Mouse (Mus musculus) adrenal gland, adult 8-10 months (tissue): ENCODE measurements around the gene Ccnyl1. TPM values are rescaled to one million over a fixed set of nuclear protein-coding genes. Genes with fewer than 3 reads are reported as not detected.

Experiments
- DNase-seq: peaks from one replicate; pipeline ENCODE4 v3.0.0; 2022
- total RNA-seq, 4 experiments: library from RNA; stranded (reverse); gene quantifications; 2 replicates each; pipeline ENCODE4 v1.2.4; 2022

Gene Ccnyl1
- total RNA-seq, 4 experiments from 2014 or later, result 12.0 to 15.6 (median 13.6) TPM

DNA sequence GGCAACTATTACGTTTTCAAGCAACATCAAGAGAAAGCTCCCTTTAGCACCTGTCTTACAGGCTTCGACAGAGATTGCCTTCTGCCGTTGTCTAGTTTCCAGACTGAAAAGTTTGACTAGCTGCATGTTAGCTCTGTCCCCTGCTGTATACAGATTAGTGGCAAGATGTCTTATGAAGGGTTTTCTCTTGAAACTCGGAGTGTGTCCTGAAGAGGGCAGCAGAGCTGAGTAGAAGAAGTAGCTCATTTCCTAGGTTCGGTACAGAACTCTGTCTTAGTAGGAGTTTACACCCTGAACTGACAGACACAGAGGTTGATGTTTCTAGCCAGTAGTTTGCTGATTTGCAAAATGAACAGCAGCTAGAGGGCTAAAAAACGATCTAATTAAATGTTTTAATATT is 15.0 kb downstream of the Ccnyl1 start:
- DNase-seq, result peak; percentile 35

DNA sequence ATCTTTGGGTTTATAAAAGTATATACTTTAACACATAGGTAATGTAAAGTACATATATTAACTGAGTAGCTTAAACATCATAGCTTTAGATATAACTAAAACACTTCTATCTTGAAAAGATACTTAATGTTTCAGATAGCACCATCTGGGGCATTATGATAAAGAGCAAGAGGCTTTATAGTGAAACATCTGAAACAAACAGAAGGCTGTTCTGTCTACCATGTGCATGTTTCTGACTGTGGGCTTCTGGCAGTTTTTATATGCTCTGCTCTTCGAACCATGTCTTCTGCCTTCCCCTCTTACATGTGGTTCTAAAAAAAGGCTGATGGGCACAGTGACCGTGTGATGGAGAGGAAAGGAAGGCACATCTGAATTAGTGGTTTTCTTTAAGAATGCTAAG is 16.4 kb downstream of the Ccnyl1 start:
- DNase-seq, result no peak

DNA sequence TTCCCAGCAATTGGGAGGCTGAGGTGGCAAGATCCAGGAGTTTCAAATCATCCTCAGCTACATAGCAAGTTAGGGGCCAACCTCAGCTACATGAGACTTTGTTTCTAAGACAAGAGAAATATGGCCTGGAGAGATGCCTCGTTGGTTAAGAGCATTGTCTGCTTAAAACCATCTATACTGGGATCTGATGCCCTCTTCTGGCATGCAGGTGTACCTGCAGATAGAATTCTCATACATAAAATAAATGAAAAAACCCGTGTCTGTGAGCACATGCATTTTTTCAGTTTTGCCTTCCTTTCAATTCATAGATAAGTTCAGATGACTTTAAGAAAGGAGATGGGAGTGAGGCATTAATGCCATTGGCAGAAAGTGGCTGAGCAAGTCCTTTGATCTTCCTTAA is 19.6 kb downstream of the Ccnyl1 start:
- no peak for DNase-seq

DNA sequence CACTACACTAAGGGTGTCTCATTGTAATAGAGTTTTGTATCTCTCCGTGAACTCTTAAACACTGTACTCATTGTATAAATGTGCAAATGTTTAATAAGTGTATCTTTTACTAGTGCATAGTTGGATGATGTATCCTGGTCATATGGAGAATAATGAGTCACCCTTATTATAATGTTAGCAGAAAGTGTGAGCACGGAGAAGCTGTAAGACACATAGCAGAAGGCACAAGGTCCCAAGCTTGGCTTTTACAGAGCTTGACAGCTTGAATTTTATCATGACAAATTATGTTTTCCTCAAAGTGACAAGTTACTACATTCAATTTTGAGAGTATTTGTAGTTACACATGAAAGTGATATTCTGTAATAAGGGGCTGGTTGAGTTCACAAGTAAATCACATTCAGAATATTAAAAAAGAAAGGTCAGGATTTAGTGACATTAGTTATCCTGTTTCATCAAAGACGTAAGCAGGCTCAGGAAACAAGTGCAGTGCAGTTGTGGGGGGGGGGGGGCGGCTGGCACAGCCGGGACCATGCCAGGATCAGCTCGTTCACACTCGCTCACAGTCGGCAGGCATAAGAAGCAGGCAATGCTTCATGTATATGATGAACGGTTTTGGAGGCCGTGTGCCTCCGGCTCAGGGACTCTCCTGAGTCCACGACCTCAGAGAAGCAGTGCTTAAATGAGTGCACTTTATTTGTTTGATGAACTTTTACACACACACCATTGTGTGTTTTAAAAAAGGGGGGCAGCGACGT is 21.9 kb downstream of the Ccnyl1 start:
- DNase-seq, result no peak

DNA sequence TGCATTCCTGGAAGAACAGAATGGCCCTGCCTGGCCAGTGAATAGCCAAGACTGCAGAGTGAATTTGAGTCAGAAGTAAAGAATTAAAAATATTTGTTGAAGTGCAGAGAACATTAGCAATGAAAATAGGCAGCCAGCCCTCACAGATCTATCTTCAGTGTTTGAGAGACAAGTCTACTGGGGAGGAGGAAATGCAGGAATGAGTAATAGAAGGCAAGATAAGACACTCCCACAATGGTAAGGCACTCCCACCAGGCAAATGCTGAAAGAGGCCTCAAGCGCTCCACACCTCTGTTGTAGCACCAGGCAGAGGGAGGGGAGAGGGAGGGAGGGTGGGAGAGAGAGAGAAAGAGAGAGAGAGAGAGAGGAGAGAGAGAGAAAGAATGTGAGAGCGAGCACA is 25.2 kb downstream of the Ccnyl1 start:
- DNase-seq, result no peak

DNA sequence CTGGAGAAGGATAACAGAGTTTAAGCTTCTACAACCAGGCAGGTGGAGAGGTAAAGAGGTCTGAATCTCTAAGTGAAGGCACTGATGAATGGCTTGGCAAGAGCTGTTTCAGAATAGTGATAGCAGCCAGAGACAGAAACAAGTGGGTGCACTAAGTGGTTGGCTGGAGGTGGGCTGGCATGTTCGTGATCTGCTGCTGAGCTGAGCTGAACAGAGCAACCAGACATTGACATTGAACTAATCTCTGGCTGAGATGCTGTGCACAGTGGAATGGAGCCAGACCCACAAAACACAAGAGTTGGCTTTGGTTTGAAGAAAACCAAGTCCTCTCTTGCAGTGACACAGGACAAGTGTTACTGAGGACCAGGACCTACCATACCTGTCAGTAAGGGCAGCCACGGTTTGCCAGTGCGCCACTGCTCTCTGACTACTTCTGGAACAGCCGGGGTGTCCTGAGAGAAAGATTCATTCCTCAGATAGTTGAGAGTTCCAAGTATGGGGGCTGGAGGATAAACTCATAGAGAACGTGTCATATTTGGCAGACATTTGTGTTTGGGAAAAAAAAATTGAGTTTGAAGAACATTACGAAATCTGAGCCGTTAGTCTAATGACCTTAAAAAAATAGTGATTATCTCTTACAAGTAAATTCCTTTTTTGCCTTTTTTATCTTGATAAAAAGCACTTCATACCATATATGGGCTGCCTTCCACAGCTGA is 26.5 kb downstream of the Ccnyl1 start:
- no peak for DNase-seq

DNA sequence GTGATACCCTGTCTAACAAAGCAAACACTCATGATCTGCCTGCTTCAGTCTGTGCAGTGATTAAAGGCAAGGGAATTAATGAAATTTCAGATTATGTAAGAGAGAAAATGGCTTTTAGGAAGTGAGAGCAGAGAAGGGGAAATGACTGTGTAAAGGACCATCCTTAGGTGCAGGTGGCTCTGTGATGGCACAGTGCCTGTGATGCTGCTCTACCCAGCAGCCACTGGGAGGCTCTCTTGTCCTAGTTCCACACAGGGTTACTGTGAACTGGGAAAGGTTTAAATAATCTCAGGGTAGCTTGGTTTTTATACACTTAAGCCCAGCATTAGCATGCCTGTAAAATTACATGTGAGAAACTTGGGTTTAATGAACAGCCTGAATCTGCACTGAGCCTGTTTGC is 27.2 kb downstream of the Ccnyl1 start:
- DNase-seq, result peak; percentile 29

DNA sequence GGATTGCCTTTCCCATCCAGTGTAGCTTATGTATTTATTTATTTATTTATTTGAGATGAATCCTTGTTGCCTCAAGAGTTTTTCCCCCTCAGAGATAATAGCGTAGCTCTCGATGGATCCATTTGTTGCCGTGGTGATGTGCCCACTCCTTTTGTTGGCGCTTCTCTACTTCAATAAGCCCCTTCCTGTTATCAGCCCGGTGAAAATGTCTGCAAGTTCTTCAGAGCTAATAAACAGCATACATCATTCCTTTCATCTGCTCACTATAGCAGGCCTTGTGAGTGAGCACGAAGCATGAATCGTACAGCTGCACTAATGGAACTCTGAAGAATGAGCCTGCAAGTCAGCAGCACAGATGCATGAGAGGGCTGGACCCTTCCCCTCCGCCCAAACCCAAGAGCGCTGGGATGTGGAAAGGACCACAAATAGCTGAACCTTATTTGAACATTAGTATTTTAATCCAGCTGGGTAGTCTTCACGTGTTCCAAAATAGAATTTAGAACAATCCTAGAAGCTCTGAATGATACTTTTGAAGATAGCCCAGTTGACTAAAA is 30.9 kb downstream of the Ccnyl1 start:
- DNase-seq, result no peak

DNA sequence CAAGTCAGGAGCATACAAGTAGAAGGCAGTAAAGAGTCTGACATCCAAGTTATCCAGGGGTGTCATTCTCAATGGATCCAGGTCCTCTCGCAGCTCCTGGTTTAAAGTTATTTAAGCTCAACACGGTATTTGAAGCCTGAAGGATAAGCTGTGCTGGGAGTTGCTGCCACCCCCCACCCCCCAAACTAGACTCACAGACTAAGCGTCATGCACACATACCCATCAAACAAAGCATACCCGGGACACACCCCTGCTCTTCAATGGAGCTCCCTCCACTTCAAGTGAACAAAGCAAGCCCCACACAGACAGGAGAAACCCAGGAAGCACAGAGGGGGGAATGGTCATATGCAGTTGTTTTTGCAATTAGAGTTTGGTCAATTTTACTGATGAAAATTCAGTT is 39.8 kb downstream of the Ccnyl1 start:
- DNase-seq, result no peak

DNA sequence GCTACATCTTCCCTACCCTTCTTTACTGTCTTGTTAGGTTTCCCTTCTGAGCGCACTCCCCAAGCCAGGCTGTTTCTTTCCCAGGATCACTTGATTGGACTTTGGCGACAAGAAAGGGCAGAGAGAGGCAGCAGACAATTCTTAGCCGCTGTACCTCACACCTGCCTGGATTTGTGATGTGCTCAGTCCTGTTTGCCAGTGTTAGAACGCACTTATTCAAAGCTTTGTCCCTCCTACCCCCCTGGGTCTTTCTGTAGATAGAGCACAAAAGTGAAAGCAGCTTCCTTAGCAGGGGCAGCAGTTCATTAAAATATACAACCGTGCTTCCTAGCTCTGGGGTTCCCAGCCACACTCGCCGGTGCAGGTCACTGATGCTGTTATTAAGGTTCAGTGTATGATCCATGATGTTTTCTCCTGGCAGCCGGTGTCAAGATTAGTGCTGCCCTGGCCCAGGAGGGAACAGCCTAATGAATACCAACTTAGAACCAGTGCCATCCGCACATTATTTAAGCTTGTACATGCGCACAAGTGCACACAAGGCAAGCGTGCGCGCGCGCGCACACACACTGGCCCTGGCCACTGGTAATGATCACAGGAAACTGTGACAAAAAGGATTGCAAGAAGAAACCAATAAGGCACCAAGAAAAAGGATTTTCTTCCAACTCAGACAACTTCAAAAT is 41.2 kb downstream of the Ccnyl1 start:
- DNase-seq, result no peak

DNA sequence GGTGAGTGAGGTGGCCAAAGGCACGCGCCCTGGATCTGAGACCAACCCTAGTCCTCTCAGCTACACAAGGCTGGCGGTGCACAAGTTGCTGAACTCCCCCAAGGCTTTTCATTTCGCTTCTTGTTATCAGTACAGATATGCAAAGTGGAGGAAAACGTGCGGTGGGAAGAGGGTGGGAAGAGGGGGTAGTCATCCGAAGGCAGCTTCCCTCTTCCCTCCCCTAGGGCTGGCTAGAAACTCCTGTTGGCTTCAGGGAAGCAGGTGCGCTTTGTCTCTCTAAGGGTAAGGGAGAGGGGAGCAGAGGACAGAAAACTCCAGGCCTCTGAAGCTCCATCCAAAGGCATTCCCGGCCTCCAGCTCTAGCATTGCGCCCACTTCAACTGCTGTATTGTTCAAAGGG is 41.9 kb downstream of the Ccnyl1 start:
- DNase-seq, result no peak

DNA sequence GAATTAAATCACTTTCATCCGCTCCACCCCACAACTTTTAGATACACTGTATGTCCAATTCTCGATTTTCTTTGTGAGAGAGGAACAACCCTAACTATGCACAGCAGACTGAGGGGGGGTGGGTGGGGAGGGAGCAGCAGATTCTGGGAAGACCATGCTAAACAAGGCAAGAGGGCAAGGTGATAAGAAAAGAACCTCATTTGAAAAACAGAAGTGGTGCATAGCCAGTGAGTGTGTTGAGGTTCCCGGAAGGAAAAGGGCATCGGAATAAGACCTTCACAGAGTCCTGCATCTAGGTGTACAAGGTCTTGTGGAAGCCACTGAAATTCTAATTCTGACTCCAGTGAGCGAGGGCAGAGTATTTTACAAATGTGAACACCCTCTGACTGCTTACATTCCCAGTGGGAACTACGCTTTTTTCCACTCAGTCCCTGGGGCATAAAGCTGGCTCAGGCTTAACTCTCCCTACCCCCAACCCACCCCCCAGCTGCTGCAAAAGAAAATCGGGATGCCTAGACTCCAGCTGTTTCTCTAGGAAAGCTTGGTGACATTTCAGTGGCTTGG is 42.5 kb downstream of the Ccnyl1 start:
- DNase-seq, result no peak

DNA sequence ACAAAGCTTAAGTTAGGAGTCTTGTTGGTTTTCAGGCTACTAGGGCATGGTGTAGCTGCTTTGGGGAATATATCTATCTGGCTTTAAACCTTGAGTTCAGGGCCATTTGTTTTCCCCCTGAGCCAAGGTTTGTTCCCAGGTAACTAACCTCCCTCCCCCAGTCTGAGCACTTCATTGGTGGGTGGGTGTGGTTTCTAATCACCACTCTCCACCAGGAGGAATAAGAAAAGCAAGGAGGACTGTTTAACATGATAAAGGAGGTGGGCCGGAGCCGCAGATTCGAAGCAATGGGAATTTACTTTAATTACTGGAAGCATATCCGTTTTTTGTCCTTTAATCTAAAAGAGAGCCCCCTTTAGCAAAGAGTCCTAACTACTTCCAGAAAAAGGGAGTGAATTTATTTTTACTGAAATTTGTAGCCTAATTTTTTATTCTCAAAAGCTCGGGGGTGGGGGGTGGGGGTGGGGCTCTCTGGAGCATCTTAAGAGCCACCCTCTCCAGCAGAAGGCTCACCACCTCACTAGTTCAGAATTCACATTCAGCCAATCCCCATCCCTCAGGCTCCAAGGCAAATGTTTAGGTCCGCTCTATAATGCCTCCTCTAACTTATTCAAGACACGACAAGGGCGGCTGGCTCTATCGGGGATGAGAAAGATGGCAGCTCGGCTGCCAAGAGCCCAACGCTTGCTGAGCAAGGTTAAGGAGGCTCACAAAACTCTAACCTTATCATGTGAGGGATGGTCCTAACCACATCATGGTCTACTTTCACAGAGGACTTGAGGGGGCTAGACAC is 43.4 kb downstream of the Ccnyl1 start:
- no peak for DNase-seq

DNA sequence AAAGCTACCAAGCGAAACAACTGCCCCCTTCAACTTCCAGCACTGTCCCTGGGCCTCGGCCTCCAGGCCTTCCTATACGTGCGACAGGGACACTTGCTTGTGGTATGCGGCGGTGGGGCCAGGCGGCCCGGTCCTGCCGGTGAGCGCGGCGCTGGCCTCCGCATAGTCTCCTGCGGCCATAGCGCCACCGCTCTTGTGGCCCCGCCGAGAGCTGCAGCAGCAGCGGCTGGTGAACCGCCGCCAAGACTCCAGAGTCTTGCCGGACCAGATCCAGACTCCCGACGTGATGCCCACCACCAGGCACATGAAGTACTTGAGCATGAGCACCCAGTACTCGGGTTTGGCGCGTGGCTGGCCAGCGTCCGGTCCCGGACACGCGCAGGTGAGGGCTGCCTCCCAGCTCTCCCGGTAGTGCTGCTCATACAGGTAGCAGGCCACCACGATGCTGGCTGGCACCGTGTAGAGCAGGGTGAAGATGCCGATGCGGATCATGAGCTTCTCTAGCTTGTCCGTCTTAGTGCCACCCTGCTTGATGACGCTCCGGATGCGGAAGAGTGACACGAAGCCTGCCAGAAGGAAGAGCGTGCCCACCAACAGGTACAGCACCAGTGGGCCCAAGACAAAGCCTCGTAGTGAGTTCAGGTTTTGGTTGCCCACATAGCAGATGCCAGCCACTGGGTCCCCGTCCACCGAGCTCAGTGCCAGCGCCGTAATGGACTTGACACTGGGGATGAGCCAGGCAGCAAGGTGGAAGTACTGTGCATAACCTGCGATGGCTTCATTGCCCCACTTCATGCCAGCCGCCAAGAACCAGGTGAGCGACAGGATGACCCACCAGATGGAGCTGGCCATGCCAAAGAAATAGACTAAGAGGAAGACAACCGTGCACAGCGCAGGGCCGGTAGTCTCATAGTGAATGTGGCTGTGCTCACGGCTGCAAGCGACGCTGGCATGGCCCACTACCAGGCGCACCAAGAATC is 44.8 kb downstream of the Ccnyl1 start:
- DNase-seq, result peak; percentile 26

DNA sequence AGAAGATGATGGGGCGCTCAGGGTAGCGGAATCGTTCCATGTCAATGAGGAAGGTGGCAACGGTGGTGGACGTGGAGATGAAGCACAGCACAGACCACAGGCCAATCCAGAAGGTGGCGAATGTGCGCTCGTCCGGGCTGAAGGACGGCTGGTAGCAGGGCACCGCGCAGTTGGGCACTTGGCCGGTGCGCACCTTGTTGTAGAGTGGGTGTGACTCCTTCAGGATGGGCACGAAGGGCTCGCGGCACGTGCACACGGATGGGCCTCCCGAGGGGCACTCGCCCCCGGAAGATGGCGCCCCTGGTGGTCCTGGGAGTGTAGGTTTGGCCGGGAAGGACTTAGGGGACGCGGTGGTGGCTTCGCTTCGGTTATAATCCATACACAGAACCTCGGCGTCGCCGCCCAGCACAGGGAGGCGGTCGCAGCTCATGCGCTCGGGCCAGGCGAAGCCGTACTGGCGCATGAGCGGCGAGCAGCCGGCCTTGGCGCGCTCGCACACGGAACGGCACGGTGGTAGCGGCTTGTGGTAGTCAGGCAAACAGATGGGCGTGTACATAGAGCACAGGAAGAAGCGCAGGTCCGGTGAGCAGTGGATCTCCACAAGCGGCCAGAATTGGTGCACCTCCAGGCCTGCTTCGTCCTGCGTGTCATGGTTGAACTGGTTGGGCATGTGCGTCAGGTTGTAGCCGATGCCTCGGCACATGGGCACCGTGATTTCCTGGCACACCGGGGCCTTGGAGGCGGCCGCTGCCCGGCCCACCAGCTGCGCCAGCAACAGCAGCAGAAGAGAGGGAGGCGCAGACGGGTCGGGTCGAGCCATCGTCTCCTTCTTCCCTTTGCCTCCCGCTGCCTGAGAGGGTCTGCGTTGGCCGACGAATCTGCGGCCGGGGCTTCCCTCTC is 45.8 kb downstream of the Ccnyl1 start:
- DNase-seq, result peak; percentile 48

DNA sequence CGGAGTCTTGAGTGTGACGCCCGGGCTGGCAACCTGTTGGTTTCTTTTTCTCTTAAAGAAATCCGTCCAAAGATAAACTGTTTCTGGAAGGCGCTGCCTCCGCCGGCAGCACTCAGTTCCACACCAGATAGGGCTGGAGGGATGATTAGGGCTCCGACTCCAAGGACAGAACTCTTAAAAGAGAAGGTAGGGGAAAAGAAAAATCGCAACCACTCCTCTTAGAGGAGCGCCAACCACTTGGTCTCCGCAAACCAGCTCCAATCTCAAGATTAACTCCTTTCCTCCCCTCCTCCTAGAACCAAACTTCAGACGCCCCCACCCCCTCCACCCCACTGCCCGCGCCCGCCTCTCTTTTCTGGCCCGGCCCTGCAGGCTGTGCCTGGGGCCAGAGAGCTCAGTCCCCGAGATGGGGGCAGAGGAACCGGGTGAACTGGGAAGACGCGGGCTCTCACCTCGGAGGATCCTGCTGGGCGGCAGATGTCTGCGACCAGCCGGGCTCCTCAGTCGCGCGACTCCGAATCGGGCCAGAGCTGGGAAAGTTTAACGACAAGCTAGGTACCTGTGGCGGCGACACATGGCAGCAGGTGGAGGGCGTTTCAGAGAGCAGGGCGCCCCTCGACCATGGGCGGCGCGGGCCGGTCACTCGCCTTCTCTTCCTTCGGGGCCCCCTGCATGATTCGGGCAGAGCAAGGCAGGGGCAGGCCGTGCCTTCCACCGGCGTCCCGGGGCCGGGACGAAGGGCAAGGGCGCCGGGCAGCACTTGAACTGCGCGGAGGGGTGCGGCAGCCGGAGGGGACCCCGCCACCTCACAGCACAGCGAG is 46.6 kb downstream of the Ccnyl1 start:
- peak; percentile 34 for DNase-seq

DNA sequence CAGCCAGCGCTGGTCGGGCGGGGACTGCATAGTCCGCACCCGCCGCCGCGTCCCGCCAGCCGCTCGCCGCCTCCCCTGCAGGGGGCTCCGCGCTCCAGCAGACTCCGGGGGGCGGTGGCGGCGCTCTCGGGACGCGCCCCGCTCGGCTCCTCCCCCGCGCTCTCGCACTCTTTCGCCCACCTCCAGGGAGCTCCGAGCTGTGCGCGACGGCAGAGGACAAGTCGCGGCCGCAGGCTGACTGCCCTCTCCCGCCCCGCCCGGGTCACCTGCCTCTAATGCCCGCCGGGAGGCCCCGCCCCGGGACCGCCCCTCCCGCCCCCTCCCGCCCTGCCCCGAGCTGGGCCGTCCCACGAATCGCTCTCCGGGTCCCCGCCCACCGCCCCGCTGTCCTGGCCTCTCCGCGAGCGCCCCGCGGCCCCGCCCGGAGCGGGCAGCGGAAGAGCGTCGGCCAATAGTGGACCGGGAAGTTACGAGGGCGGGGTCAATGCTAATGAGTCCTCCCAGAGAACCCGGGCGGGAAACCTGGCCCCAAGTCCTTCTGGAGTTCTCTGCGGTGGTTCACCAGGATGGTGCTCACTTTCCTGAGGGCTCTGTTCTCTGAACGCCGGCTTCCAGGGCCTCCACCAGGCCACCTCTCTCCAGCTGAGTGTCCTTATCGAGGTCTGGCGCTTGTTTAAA is 47.4 kb downstream of the Ccnyl1 start, which contains the start of gene Fzd5:
Gene Fzd5 (minus strand): TSS at position 250 of the 678 bp plus-strand sequence.
- DNase-seq, result peak; percentile 88

DNA sequence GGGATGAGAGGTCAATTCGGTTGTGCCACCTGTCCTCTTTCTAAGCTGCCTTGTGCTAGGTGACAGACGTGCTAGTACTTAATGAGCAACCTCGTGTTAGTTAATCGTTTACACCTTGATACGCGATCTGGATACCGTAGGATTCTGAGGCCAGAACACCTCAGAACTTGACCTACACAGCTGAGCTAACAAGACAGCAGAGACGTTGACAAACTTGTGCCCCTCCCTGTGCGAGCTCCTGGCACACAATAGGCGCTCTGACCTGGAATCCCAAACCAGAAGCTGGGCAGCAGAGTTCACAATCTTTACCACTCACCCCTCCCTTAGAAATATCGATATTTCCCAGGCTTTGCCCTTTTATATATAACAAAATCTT is 47.9 kb downstream of the Ccnyl1 start:
- no peak for DNase-seq
